Mouse (Mus musculus) left cerebral cortex, postnatal 36 days (tissue): ENCODE measurements around the gene Rpusd4. TPM values are rescaled to one million over a fixed set of nuclear protein-coding genes. Genes with fewer than 3 reads are reported as not detected.

ENCODE experiments used
- DNase-seq, 2 experiments: peaks; one replicate each; pipeline ENCODE4 v3.0.0; 2021 to 2022; ENCODE audit warnings: low spot score in 2 of 2, mixed read lengths in 1 of 2
- intact Hi-C: fragments of 180-260 bp; cut with DNase I; formaldehyde crosslinking; loops from one replicate; pipeline ENCODE4 v1.15.1; 2025
- total RNA-seq, 2 experiments: library from RNA; stranded (reverse); gene quantifications; 2 replicates each; pipeline ENCODE4 v1.2.3; 2021

The Rpusd4 gene
- total RNA-seq, 2 experiments from 2014 or later = 8.4 to 8.8 TPM

- DNase-seq = no peak
- intact Hi-C loops = loop anchor here (2.0 to 5.0 kb wide), 3 partner anchors 139 to 251 kb away; partner anchors contain the start of gene Cdon
Observed at GRCm38 (mm10) chr9:35283415-35284069, 15.9 kb downstream of the Rpusd4 start.

- intact Hi-C loops = loop anchor here (5.0 kb wide), 1 partner anchor 138 kb away; the partner anchor contains the start of gene Cdon
Observed at GRCm38 (mm10) chr9:35284351-35284750, 16.7 kb downstream of the Rpusd4 start.

GRCm38 (mm10) chr9:35286351-35286750 is 18.7 kb downstream of the Rpusd4 start:
- intact Hi-C loops = no loop called here

More at GRCm38 (mm10) chr9:35284351-35284750, 16.7 kb downstream of the Rpusd4 start:
- DNase-seq = no peak

GRCm38 (mm10) chr9:35289992-35290391 is 22.3 kb downstream of the Rpusd4 start:
- no peak for DNase-seq
- intact Hi-C loops = no loop called here

More at GRCm38 (mm10) chr9:35286351-35286750, 18.7 kb downstream of the Rpusd4 start:
- no peak for DNase-seq

GRCm38 (mm10) chr9:35290417-35290816 is 22.8 kb downstream of the Rpusd4 start:
- DNase-seq = no peak
- intact Hi-C loops = no loop called here

- intact Hi-C loops = no loop called here
Observed at GRCm38 (mm10) chr9:35290916-35291315, 23.3 kb downstream of the Rpusd4 start.

GRCm38 (mm10) chr9:35293465-35293864 is 25.8 kb downstream of the Rpusd4 start:
- peak in 1 of 2 experiments; percentile 16 for DNase-seq
- intact Hi-C loops = no loop called here

More at GRCm38 (mm10) chr9:35290916-35291315, 23.3 kb downstream of the Rpusd4 start:
- no peak for DNase-seq

- no peak for DNase-seq
- intact Hi-C loops = no loop called here
Observed at GRCm38 (mm10) chr9:35297791-35298190, 30.1 kb downstream of the Rpusd4 start.

- intact Hi-C loops = no loop called here
- no peak for DNase-seq
Observed at GRCm38 (mm10) chr9:35302172-35302571, 34.5 kb downstream of the Rpusd4 start.

- intact Hi-C loops = no loop called here
- no peak for DNase-seq
Observed at GRCm38 (mm10) chr9:35307461-35307860, 39.8 kb downstream of the Rpusd4 start.

- intact Hi-C loops = no loop called here
- no peak for DNase-seq
Observed at GRCm38 (mm10) chr9:35310377-35310776, 42.7 kb downstream of the Rpusd4 start.

GRCm38 (mm10) chr9:35312516-35312915 is 44.9 kb downstream of the Rpusd4 start:
- no peak for DNase-seq
- intact Hi-C loops = no loop called here

- no peak for DNase-seq
- intact Hi-C loops = no loop called here
Observed at GRCm38 (mm10) chr9:35313601-35314000, 45.9 kb downstream of the Rpusd4 start.

- DNase-seq = no peak
- intact Hi-C loops = no loop called here
Observed at GRCm38 (mm10) chr9:35314254-35314653, 46.6 kb downstream of the Rpusd4 start.

GRCm38 (mm10) chr9:35316771-35317211 is 49.1 kb downstream of the Rpusd4 start:
- no peak for DNase-seq

GRCm38 (mm10) chr9:35317233-35317980 is 49.7 kb downstream of the Rpusd4 start:
- intact Hi-C loops = no loop called here

More at GRCm38 (mm10) chr9:35316771-35317211, 49.1 kb downstream of the Rpusd4 start:
- intact Hi-C loops = no loop called here

GRCm38 (mm10) chr9:35318537-35319172 is 51.0 kb downstream of the Rpusd4 start:
- no peak for DNase-seq
- intact Hi-C loops = no loop called here

More at GRCm38 (mm10) chr9:35317233-35317980, 49.7 kb downstream of the Rpusd4 start:
- DNase-seq = no peak

GRCm38 (mm10) chr9:35320288-35320687 is 52.6 kb downstream of the Rpusd4 start:
- intact Hi-C loops = loop anchor here (5.0 kb wide), 1 partner anchor 82 kb away; no protein-coding TSS in a partner anchor
- DNase-seq = no peak

- no peak for DNase-seq
- intact Hi-C loops = loop anchor here (5.0 kb wide), 1 partner anchor 78 kb away; no protein-coding TSS in a partner anchor
Observed at GRCm38 (mm10) chr9:35323974-35324373, 56.3 kb downstream of the Rpusd4 start.

GRCm38 (mm10) chr9:35324571-35324970 is 56.9 kb downstream of the Rpusd4 start:
- intact Hi-C loops = loop anchor here (5.0 kb wide), 1 partner anchor 78 kb away; no protein-coding TSS in a partner anchor
- no peak for DNase-seq
